In genomic region chr7:111055221-111055620, GRCm38 (mm10) we compare ENCODE assay signal across 20 mouse cellular contexts. TPM values are rescaled to one million over a fixed set of nuclear protein-coding genes. Genes with fewer than 3 reads are reported as not detected.
DNase-seq lines count a peak whose midpoint lies in the region; ATAC-seq and TF ChIP-seq lines count a peak whose summit lies in the region.
"Had no signal": no experiment of that assay in that cellular context is flagged by ENCODE, and none has a peak within 500 bp of the region (broad histone marks: within the 10 kb centered on the region; RNA-seq: fewer than 3 reads in every experiment).

No protein-coding gene starts in this region.

- H3K27me3 ChIP-seq in heart, embryonic 12.5 days (replicated peaks): no peaks in the 10 kb centered on the region
- H3K27me3 ChIP-seq in hindbrain, embryonic 10.5 days (ENCODE audit: insufficient read depth, poor library complexity, severe bottlenecking): no peaks in the 10 kb centered on the region
- H3K27me3 ChIP-seq: embryonic facial prominence, embryonic 15.5 days; hindbrain, embryonic 13.5 days; limb, embryonic 15.5 days; liver, embryonic 15.5 days had no signal

- no peak for ATAC-seq in heart, embryonic 12.5 days (ENCODE audit: insufficient number of reproducible peaks, low FRiP score)
- ATAC-seq: CD4-positive, CD25-positive, alpha-beta regulatory T cell, adult 4 months; forebrain, embryonic 16.5 days had no signal

- peaks cover 43% of the 10 kb centered on the region for H3K4me1 ChIP-seq in heart, embryonic 12.5 days (replicated peaks)
- H3K4me1 ChIP-seq in hindbrain, embryonic 10.5 days (replicated peaks): 0 out of 2 replicates have a peak, but pooled peaks cover 5% of the 10 kb centered on the region
- H3K4me1 ChIP-seq: liver, embryonic 15.5 days had no signal

- peak overlapping the region; percentile 74 for H3K27ac ChIP-seq in gastrocnemius, adult 2 months
- H3K27ac ChIP-seq in heart, embryonic 12.5 days (ENCODE audit: poor library complexity, severe bottlenecking): peak overlapping the region; percentile 86
- no peak overlapping the region for H3K27ac ChIP-seq in hindbrain, embryonic 10.5 days
- H3K27ac ChIP-seq: embryonic facial prominence, embryonic 15.5 days; hindbrain, embryonic 13.5 days; limb, embryonic 15.5 days; liver, embryonic 15.5 days had no signal

- H3K9me3 ChIP-seq in heart, embryonic 12.5 days (replicated peaks): no peaks in the 10 kb centered on the region
- no peaks in the 10 kb centered on the region for H3K9me3 ChIP-seq in hindbrain, embryonic 10.5 days
- H3K9me3 ChIP-seq: embryonic facial prominence, embryonic 15.5 days; hindbrain, embryonic 13.5 days; limb, embryonic 15.5 days; liver, embryonic 15.5 days had no signal

- intact Hi-C loops in gastrocnemius, adult 2 months (cut with DNase I): no loop called here
- intact Hi-C loops in heart, postnatal 14 days (cut with DNase I): loop anchor here (5.0 kb wide), 1 partner anchor 102 kb away; no protein-coding TSS in a partner anchor

- TF ChIP-seq CTCF in gastrocnemius, adult 2 months (IDR thresholded peaks at IDR 0.05): no peak

- H3K4me2 ChIP-seq in heart, embryonic 12.5 days: peak overlapping the region; percentile 34
- H3K4me2 ChIP-seq: embryonic facial prominence, embryonic 15.5 days; hindbrain, embryonic 13.5 days; limb, embryonic 15.5 days; liver, embryonic 15.5 days; midbrain, embryonic 11.5 days had no signal

- H3K9ac ChIP-seq in heart, embryonic 12.5 days: 0 out of 2 replicates have a peak overlapping the region, but pooled peaks have one; percentile 20
- H3K9ac ChIP-seq: embryonic facial prominence, embryonic 15.5 days; hindbrain, embryonic 13.5 days; limb, embryonic 15.5 days; liver, embryonic 15.5 days had no signal

- WGBS in heart, embryonic 12.5 days: 54% methylated on average over 19 of the region's 19 CpGs
- 95% methylated on average over 19 of the region's 19 CpGs for WGBS in hindbrain, embryonic 10.5 days

- H3K36me3 ChIP-seq in heart, embryonic 12.5 days: peaks cover 60% of the 10 kb centered on the region
- peaks cover 76% of the 10 kb centered on the region for H3K36me3 ChIP-seq in hindbrain, embryonic 10.5 days

- DNase-seq in gastrocnemius, adult 2 months: peak; percentile 56
- no peak for DNase-seq in gastrocnemius, postnatal 4 days (ENCODE audit: low spot score in 2 of 2)
- peak; percentile 60 to 68 for DNase-seq in heart, adult 18-20 months
- peak; percentile 20 to 45 for DNase-seq in heart, postnatal 14 days
- no peak for DNase-seq in cerebellum, postnatal 4 days (ENCODE audit: low spot score in 2 of 2)
- DNase-seq in hindbrain, embryonic 10.5 days (ENCODE audit: low spot score): no peak
- DNase-seq: adrenal gland, postnatal 36 days; cerebellum, adult 18-20 months; cerebellum, postnatal 25 days; kidney, adult 9 months; kidney, postnatal 25 days; thymus, postnatal 14 days had no signal

- H3K4me3 ChIP-seq in gastrocnemius, adult 2 months: no peak overlapping the region
- H3K4me3 ChIP-seq in heart, embryonic 12.5 days: no peak overlapping the region
- no peak overlapping the region for H3K4me3 ChIP-seq in hindbrain, embryonic 10.5 days
- H3K4me3 ChIP-seq: embryonic facial prominence, embryonic 15.5 days; hindbrain, embryonic 13.5 days; limb, embryonic 15.5 days; liver, embryonic 15.5 days had no signal

RNA-seq across cellular contexts. Expression of gene Ctr9, which starts 26.5 kb away (rescaled TPM):
- 10 to 100 TPM; 16.1 to 16.4 TPM for total RNA-seq in gastrocnemius, adult 2 months (2021)
- 10 to 100 TPM; 27.2 to 30.3 TPM for total RNA-seq in gastrocnemius, postnatal 4 days (2021)
- total RNA-seq in heart, adult 18-20 months (2021): 10 to 100 TPM; 12.6 to 15.7 TPM
- 47.3 and 49.7 TPM in 2 replicates for polyA plus RNA-seq in heart, embryonic 12.5 days (2016; fragmentation: Nextera tagmentation; extraction: Ambion mirVana)
- total RNA-seq in heart, postnatal 14 days (2021): 10 to 100 TPM; 21.8 to 25.2 TPM
- 71.1 and 77.3 TPM in 2 replicates for polyA plus RNA-seq in hindbrain, embryonic 10.5 days (2016; fragmentation: Nextera tagmentation; extraction: Ambion mirVana)

RNA-seq across cellular contexts. Expression of gene Eif4g2, which starts 27.6 kb away (rescaled TPM):
- total RNA-seq in gastrocnemius, adult 2 months (2021): 100 to 1,000 TPM; 692 to 802 TPM
- total RNA-seq in gastrocnemius, postnatal 4 days (2021): 100 to 1,000 TPM; 807 to 882 TPM
- 1,000 to 10,000 TPM; 1,006 to 1,066 TPM for total RNA-seq in heart, adult 18-20 months (2021)
- 852 and 867 TPM in 2 replicates for polyA plus RNA-seq in heart, embryonic 12.5 days (2016; fragmentation: Nextera tagmentation; extraction: Ambion mirVana)
- total RNA-seq in heart, postnatal 14 days (2021): 1,000 to 10,000 TPM in 1 of 2 experiments, 100 to 1,000 TPM in 1; 934 to 1,085 TPM
- 1,372 and 1,373 TPM in 2 replicates for polyA plus RNA-seq in hindbrain, embryonic 10.5 days (2016; fragmentation: Nextera tagmentation; extraction: Ambion mirVana)

Comparison
In these comparisons a context has a peak if more than half of its experiments do, and no peak if none do; other contexts are left out.
1. DNase-seq: peak in gastrocnemius, adult 2 months (single experiment), heart, adult 18-20 months (2 of 2) and heart, postnatal 14 days (2 of 2); none in gastrocnemius, postnatal 4 days (0 of 2), cerebellum, postnatal 4 days (0 of 2) and hindbrain, embryonic 10.5 days (single experiment).